Mouse (Mus musculus) kidney, adult 2 months (tissue): Measurements from ENCODE around the gene Srsf7.

Experiments used
- CTCF ChIP-seq: fragments of 200-500 bp; conservative IDR thresholded peaks from 2 replicates; pipeline ENCODE4 v1.5.1; 2011; ENCODE audit warnings: low read depth, mild to moderate bottlenecking, control low read depth, low read length, moderate library complexity, mixed read lengths; ENCODE audit not compliant: insufficient read depth, insufficient read length
- POLR2A ChIP-seq: fragments of 200-500 bp; IDR thresholded peaks from one replicate; pipeline ENCODE4 v1.6.1; 2011; ENCODE audit warnings: low read depth, low read length, control low read depth

GRCm38 (mm10) chr17:80175386-80175739 lies 31.7 kb downstream of the Srsf7 start:
- TF ChIP-seq CTCF (no peak), POLR2A (no peak)
